Mouse (Mus musculus) embryonic facial prominence, embryonic 12.5 days (tissue): ENCODE results near the gene Mief2. TPM values are rescaled to one million over a fixed set of nuclear protein-coding genes. Genes with fewer than 3 reads are reported as not detected.

Source experiments
- ATAC-seq: fragments of 200-750 bp; cut with Nextera tagmentation; 2 replicates; pipeline ENCODE4 v1.8.0; 2017; ENCODE audit not compliant: insufficient number of reproducible peaks, insufficient read depth, low FRiP score, low TSS enrichment
- H3K27ac ChIP-seq: fragments of 300-500 bp; sonication (generic); 2 replicates; pipeline ENCODE4 v1.5.1; 2016; ENCODE audit warnings: mild to moderate bottlenecking
- H3K27me3 ChIP-seq: fragments of 300-500 bp; sonication (generic); 2 replicates; pipeline ENCODE4 v1.6.1; 2016; ENCODE audit warnings: mild to moderate bottlenecking, moderate library complexity
- H3K36me3 ChIP-seq: fragments of 300-500 bp; sonication (generic); 2 replicates; pipeline ENCODE4 v1.6.1; 2016; ENCODE audit warnings: mild to moderate bottlenecking
- H3K4me1 ChIP-seq: fragments of 300-500 bp; sonication (generic); 2 replicates; pipeline ENCODE4 v1.6.1; 2016
- H3K4me2 ChIP-seq: fragments of 300-500 bp; sonication (generic); replicated peaks from 2 replicates; pipeline ENCODE4 v1.6.1; 2016; ENCODE audit warnings: mild to moderate bottlenecking, moderate library complexity
- H3K4me3 ChIP-seq: fragments of 300-500 bp; sonication (generic); 2 replicates; pipeline ENCODE4 v1.5.1; 2016; ENCODE audit warnings: mild to moderate bottlenecking
- H3K9ac ChIP-seq: fragments of 300-500 bp; sonication (generic); 2 replicates; pipeline ENCODE4 v1.6.1; 2016; ENCODE audit warnings: mild to moderate bottlenecking, moderate library complexity
- H3K9me3 ChIP-seq: fragments of 300-500 bp; sonication (generic); 2 replicates; pipeline ENCODE4 v1.6.1; 2016; ENCODE audit warnings: mild to moderate bottlenecking, moderate library complexity
- WGBS: fragments of 180-500 bp; shearing (Covaris S2); methylation state at CpG from one replicate; pipeline ENCODE4 v1.1.7; 2016; 5-methylcytosine and 5-hydroxymethylcytosine counted together
- polyA plus RNA-seq: library from polyadenylated mRNA; unstranded; fragments of >200 nt; fragmentation: Nextera tagmentation; extraction: Ambion mirVana; gene quantifications from 2 replicates; pipeline ENCODE4 v1.2.1, GENCODE M21; 2016

Mief2 gene
- polyA plus RNA-seq, 1 experiment from 2014 or later, result 19.6 TPM

DNA sequence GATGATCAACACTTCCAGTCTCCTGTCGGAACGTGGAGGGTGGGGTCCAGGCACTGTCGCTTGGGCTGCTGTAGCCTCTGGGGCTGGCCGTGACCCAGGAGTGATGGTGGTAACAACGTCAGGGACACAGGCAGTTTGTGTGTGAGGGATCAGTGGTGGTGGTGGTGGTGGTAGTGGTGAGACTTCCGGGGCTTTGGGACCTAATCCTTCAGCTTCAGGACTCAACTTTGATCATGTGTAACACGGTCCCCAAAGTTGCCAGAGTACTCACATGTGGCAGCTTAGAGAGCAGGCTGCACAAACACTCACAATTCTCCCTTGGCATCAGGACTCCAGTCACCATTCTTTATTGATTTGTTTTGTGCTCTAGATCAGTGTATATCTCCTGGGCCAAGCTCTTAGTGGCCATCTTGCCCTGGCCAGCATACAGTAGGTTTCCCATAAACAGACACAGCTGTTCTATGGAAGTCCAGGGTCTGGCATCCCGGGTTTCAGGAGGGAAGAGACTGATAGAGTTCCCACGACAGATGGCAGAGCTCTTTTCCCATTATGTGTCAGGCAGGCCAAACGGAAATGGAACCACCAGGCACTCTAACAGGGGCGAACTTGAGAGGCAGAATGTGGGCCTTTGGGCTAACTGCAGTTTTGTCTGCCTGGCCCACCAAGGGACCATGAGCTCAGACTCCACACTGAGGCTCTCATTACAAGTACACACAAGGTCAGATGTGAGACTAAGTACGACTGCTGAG lies 632 bp upstream of the Mief2 start:
- Histone ChIP-seq H3K4me2 (peak overlapping the region; percentile 74), H3K4me3 (peak overlapping the region; percentile 86), H3K4me1 (peaks cover 21% of the 10 kb centered on the region), H3K9me3 (no peaks in the 10 kb centered on the region), H3K9ac (peak overlapping the region; percentile 89), H3K36me3 (peaks cover 40% of the 10 kb centered on the region), H3K27ac (peak overlapping the region; percentile 87), H3K27me3 (no peaks in the 10 kb centered on the region)
- 0 out of 2 replicates have a peak, but pooled peaks have one; percentile 8 for ATAC-seq
- 6% methylated on average over 12 of the region's 12 CpGs for WGBS

DNA sequence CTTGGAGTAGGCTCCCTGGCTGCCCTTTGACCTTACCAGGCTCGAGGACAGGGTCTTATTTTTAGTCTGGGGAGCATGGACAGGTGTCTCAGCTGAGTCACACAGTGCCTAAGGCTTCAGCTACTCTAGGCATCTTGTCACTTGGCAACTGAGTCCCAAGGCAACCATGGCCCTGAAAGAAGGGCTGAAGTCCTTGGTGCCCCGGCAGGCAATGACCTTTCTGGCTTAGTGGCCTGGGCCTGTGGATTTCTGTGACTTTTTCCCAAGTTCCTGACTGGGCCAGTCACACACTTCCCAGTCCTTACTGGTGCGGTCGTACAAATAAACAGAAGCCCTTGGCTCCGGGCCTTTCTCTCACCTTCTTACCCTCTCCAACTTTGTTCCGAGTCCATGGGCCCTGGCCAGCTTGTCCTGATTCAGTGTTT lies 1.0 kb downstream of the Mief2 start:
- peak overlapping the region; percentile 74 for H3K4me2 ChIP-seq
- peaks cover 31% of the 10 kb centered on the region for H3K36me3 ChIP-seq
- H3K4me1 ChIP-seq, result peaks cover 21% of the 10 kb centered on the region
- no peak overlapping the region for H3K27ac ChIP-seq
- ATAC-seq, result no peak
- no peaks in the 10 kb centered on the region for H3K27me3 ChIP-seq
- 71% methylated on average over 6 of the region's 6 CpGs for WGBS
- peak overlapping the region; percentile 86 for H3K4me3 ChIP-seq
- no peaks in the 10 kb centered on the region for H3K9me3 ChIP-seq
- H3K9ac ChIP-seq, result 0 out of 2 replicates have a peak overlapping the region, but pooled peaks have one; percentile 11

- H3K27me3 ChIP-seq, result no peaks in the 10 kb centered on the region
- 90% methylated on average over 9 of the region's 9 CpGs for WGBS
- H3K4me2 ChIP-seq, result no peak overlapping the region
- no peak for ATAC-seq
- H3K9ac ChIP-seq, result no peak overlapping the region
- H3K4me1 ChIP-seq, result peaks cover 21% of the 10 kb centered on the region
- no peaks in the 10 kb centered on the region for H3K9me3 ChIP-seq
- H3K4me3 ChIP-seq, result no peak overlapping the region
- H3K36me3 ChIP-seq, result peaks cover 24% of the 10 kb centered on the region
- no peak overlapping the region for H3K27ac ChIP-seq
Observed at GRCm38 (mm10) chr11:60730169-60730568, 2.0 kb downstream of the Mief2 start.

DNA sequence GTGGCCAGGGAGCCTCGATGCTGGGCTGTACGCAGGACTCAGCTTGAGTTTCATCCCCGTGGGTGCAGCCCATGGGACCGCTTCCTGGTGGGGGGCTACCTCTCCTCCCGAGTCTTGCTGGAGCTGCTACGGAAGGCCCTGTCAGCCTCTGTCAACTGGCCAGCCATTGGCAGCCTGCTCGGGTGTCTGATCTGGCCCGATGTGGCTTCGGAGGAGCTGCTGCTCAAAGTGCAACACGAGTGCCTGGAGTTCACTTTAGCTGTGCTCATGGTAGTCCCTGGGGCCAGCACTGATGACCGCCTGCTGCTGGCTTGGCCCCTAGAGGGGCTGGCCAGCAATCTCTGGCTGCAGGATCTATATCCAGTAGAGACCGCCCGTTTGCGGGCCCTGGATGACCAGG lies 3.1 kb downstream of the Mief2 start:
- Histone ChIP-seq H3K4me1 (peaks cover 16% of the 10 kb centered on the region), H3K27ac (no peak overlapping the region), H3K9me3 (no peaks in the 10 kb centered on the region), H3K4me2 (no peak overlapping the region), H3K36me3 (peaks cover 24% of the 10 kb centered on the region), H3K27me3 (no peaks in the 10 kb centered on the region), H3K4me3 (no peak overlapping the region), H3K9ac (no peak overlapping the region)
- no peak for ATAC-seq
- 87% methylated on average over 14 of the region's 14 CpGs for WGBS

DNA sequence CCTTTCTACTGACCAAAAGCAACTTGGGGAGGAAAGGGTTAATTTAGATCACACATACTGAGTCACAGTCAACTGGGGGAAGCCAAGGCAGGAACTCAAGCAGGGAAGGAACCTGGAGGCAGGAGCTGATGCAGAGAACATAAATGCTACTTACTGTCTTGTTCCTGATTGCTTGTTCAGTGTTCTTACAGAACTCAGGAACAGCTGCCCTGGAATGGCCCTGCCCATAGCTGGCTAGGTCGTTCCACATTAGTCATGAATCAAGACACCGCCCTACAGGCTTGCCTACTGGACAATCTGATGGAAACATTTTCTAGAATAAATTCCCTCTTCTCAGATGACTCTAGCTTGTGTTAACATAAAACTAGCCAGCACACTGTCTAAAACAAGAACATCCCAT lies 6.0 kb downstream of the Mief2 start:
- peaks cover under 1% of the 10 kb centered on the region; the same call in 1 of the 2 replicates for H3K4me1 ChIP-seq
- H3K9me3 ChIP-seq, result no peaks in the 10 kb centered on the region
- no peak overlapping the region for H3K9ac ChIP-seq
- H3K4me2 ChIP-seq, result no peak overlapping the region
- no peaks in the 10 kb centered on the region for H3K27me3 ChIP-seq
- peaks cover 33% of the 10 kb centered on the region for H3K36me3 ChIP-seq
- no peak overlapping the region for H3K4me3 ChIP-seq
- no peak overlapping the region for H3K27ac ChIP-seq
- no peak for ATAC-seq
- 77% methylated on average over 2 of the region's 2 CpGs for WGBS

DNA sequence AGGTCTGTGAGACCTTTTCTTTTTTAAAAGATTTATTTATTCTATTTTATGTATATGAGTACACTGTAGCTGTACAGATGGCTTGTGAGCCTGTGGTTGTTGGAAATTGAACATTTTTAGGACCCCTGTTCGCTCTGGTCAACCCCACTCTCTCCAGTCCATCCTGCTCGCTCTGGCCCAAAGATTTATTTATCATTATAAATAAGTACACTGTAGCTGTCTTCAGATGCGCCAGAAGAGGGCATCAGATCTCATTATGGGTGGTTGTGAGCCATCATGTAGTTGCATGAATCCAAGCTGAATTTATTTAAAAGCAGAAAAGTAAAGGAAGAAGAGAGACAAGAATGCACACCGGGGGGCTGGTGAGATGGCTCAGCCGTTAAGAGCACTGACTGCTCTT lies 7.0 kb downstream of the Mief2 start:
- WGBS, result 84% methylated on average over 5 of the region's 5 CpGs
- Histone ChIP-seq H3K4me3 (no peak overlapping the region), H3K4me2 (no peak overlapping the region), H3K9ac (no peak overlapping the region), H3K4me1 (no peaks in the 10 kb centered on the region), H3K36me3 (peaks cover 43% of the 10 kb centered on the region), H3K9me3 (no peaks in the 10 kb centered on the region), H3K27me3 (no peaks in the 10 kb centered on the region), H3K27ac (no peak overlapping the region)
- ATAC-seq, result no peak

GRCm38 (mm10) chr11:60736491-60736890 lies 8.3 kb downstream of the Mief2 start:
- H3K27ac ChIP-seq, result no peak overlapping the region
- no peaks in the 10 kb centered on the region for H3K4me1 ChIP-seq
- H3K9ac ChIP-seq, result no peak overlapping the region
- 78% methylated on average over 3 of the region's 3 CpGs for WGBS
- H3K9me3 ChIP-seq, result no peaks in the 10 kb centered on the region
- H3K36me3 ChIP-seq, result peaks cover 44% of the 10 kb centered on the region
- H3K27me3 ChIP-seq, result no peaks in the 10 kb centered on the region
- ATAC-seq, result no peak
- no peak overlapping the region for H3K4me2 ChIP-seq
- no peak overlapping the region for H3K4me3 ChIP-seq

- H3K27me3 ChIP-seq, result no peaks in the 10 kb centered on the region
- H3K36me3 ChIP-seq, result peaks cover 47% of the 10 kb centered on the region
- no peak overlapping the region for H3K4me3 ChIP-seq
- H3K4me2 ChIP-seq, result no peak overlapping the region
- no peak for ATAC-seq
- H3K4me1 ChIP-seq, result no peaks in the 10 kb centered on the region
- no peaks in the 10 kb centered on the region for H3K9me3 ChIP-seq
- H3K9ac ChIP-seq, result no peak overlapping the region
- H3K27ac ChIP-seq, result no peak overlapping the region
Observed at GRCm38 (mm10) chr11:60737450-60737849, 9.3 kb downstream of the Mief2 start.

DNA sequence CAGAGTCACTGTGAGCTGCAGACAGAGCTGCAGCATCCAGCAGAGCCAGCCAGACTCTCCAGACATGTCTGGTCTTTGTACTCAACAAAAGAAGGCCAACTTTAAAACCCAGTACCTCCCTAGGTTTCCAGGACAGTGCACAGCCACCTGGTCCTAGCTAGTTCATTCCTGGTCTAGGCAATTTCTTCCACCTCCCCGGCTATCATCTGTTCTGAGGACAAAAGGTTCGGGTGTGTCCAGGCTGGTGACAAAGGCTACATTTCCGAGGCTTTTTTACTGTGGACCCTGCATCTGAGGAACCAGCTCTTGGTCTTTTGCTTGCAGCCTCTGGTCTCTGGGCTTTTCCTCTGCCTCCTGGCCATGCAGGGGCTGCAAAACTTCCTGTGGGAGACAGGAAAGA lies 12.1 kb downstream of the Mief2 start:
- H3K27me3 ChIP-seq, result no peaks in the 10 kb centered on the region
- H3K36me3 ChIP-seq, result peaks cover 68% of the 10 kb centered on the region
- no peak overlapping the region for H3K27ac ChIP-seq
- no peak overlapping the region for H3K9ac ChIP-seq
- H3K4me1 ChIP-seq, result no peaks in the 10 kb centered on the region
- H3K9me3 ChIP-seq, result no peaks in the 10 kb centered on the region
- H3K4me3 ChIP-seq, result no peak overlapping the region
- no peak for ATAC-seq
- H3K4me2 ChIP-seq, result no peak overlapping the region
- 80% methylated on average over 3 of the region's 3 CpGs for WGBS

DNA sequence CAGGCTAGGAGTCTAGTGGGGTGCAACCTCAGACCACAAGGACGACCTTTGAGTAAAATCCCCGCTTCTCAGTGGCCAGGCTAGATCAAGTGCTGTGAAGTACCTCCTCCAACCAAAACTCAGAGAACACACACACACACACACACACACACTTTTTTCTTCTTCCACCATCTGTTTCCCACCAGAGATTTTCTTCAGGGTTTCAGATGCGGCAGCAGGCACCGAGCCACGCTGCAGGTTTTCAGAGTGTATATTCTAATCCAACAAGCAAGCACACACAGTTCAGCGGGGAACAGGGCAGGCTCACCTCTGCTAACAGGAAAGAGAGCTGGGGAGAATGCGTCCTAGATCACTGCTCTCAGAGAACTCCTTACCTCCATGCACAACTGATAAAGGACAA lies 27.4 kb downstream of the Mief2 start:
- Histone ChIP-seq H3K9me3 (no peaks in the 10 kb centered on the region), H3K4me2 (no peak overlapping the region), H3K4me3 (no peak overlapping the region), H3K27me3 (no peaks in the 10 kb centered on the region), H3K9ac (no peak overlapping the region), H3K27ac (no peak overlapping the region), H3K36me3 (peaks cover 70% of the 10 kb centered on the region), H3K4me1 (no peaks in the 10 kb centered on the region)
- ATAC-seq, result no peak
- 93% methylated on average over 7 of the region's 7 CpGs for WGBS

DNA sequence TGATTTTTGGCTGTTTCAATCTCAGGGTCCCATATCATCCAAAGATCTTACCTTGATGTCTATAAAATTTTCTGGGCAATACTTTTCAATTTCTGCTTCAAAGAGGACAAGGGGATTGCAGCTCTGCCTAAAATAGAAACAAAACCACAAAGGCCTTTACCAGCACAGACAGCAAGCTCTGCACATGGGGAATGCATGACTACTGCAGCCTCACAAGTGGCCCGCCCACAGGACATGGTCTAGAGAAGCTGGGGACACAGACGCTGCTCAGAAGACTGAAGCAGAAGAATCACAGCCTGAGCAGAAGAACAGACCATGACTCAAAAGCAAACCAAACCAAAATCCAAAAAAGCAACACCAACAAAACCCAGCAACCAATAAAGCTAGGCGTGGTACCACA lies 33.5 kb downstream of the Mief2 start:
- H3K4me3 ChIP-seq, result no peak overlapping the region
- H3K4me2 ChIP-seq, result no peak overlapping the region
- H3K27me3 ChIP-seq, result no peaks in the 10 kb centered on the region
- H3K4me1 ChIP-seq, result no peaks in the 10 kb centered on the region
- H3K9me3 ChIP-seq, result no peaks in the 10 kb centered on the region
- no peak for ATAC-seq
- H3K9ac ChIP-seq, result no peak overlapping the region
- no peak overlapping the region for H3K27ac ChIP-seq
- 95% methylated on average over 3 of the region's 3 CpGs for WGBS
- peaks cover 39% of the 10 kb centered on the region for H3K36me3 ChIP-seq

GRCm38 (mm10) chr11:60766969-60767368 lies 38.8 kb downstream of the Mief2 start:
- no peak overlapping the region for H3K4me3 ChIP-seq
- no peak overlapping the region for H3K27ac ChIP-seq
- no peak overlapping the region for H3K9ac ChIP-seq
- H3K4me2 ChIP-seq, result no peak overlapping the region
- peaks cover 6% of the 10 kb centered on the region; the same call in 1 of the 2 replicates for H3K36me3 ChIP-seq
- no peaks in the 10 kb centered on the region for H3K27me3 ChIP-seq
- 87% methylated on average over 4 of the region's 4 CpGs for WGBS
- H3K9me3 ChIP-seq, result no peaks in the 10 kb centered on the region
- no peaks in the 10 kb centered on the region for H3K4me1 ChIP-seq
- no peak for ATAC-seq
